Mouse (Mus musculus): ENCODE results near the gene Arid3a. TPM values are rescaled to one million over a fixed set of nuclear protein-coding genes. Genes with fewer than 3 reads are reported as not detected.

The Arid3a gene
- total RNA-seq, 2 experiments from 2014 or later, result 3.6 to 4.3 TPM

GRCm38 (mm10) chr10:79925785-79926490, 905 bp upstream of the Arid3a start:
- no peak for DNase-seq (ENCODE audit: low spot score in 2 of 2)

- peak in 1 of 2 experiments; percentile 53 for DNase-seq (ENCODE audit: low spot score in 2 of 2)
Observed at GRCm38 (mm10) chr10:79927324-79928029, 634 bp downstream of the Arid3a start.

- DNase-seq (ENCODE audit: low spot score in 2 of 2), result peak; percentile 40 to 61
Observed at GRCm38 (mm10) chr10:79928030-79928694, 1.3 kb downstream of the Arid3a start.

- DNase-seq (ENCODE audit: low spot score in 2 of 2), result no peak
Observed at GRCm38 (mm10) chr10:79928907-79929701, 2.3 kb downstream of the Arid3a start.

- DNase-seq (ENCODE audit: low spot score in 2 of 2), result no peak
Observed at GRCm38 (mm10) chr10:79929967-79930825, 3.4 kb downstream of the Arid3a start.

GRCm38 (mm10) chr10:79930826-79931186, 4.0 kb downstream of the Arid3a start:
- DNase-seq (ENCODE audit: low spot score in 2 of 2), result no peak

- DNase-seq (ENCODE audit: low spot score in 2 of 2), result no peak
Observed at GRCm38 (mm10) chr10:79931797-79932196, 5.0 kb downstream of the Arid3a start.

- no peak for DNase-seq (ENCODE audit: low spot score in 2 of 2)
Observed at GRCm38 (mm10) chr10:79932736-79933135, 5.9 kb downstream of the Arid3a start.

- DNase-seq (ENCODE audit: low spot score in 2 of 2), result no peak
Observed at GRCm38 (mm10) chr10:79933145-79933679, 6.4 kb downstream of the Arid3a start.

- no peak for DNase-seq (ENCODE audit: low spot score in 2 of 2)
Observed at GRCm38 (mm10) chr10:79933861-79934260, 7.0 kb downstream of the Arid3a start.

- peak; percentile 34 to 73 for DNase-seq (ENCODE audit: low spot score in 2 of 2)
Observed at GRCm38 (mm10) chr10:79934272-79934721, 7.5 kb downstream of the Arid3a start.

- no peak for DNase-seq (ENCODE audit: low spot score in 2 of 2)
Observed at GRCm38 (mm10) chr10:79934794-79935569, 8.1 kb downstream of the Arid3a start.

GRCm38 (mm10) chr10:79936284-79936910, 9.6 kb downstream of the Arid3a start:
- no peak for DNase-seq (ENCODE audit: low spot score in 2 of 2)

GRCm38 (mm10) chr10:79936911-79937441, 10.1 kb downstream of the Arid3a start:
- DNase-seq (ENCODE audit: low spot score in 2 of 2), result peak; percentile 82 to 86

GRCm38 (mm10) chr10:79937775-79938526, 11.1 kb downstream of the Arid3a start:
- DNase-seq (ENCODE audit: low spot score in 2 of 2), result no peak

GRCm38 (mm10) chr10:79940749-79941148, 13.9 kb downstream of the Arid3a start:
- DNase-seq (ENCODE audit: low spot score in 2 of 2), result no peak

- no peak for DNase-seq (ENCODE audit: low spot score in 2 of 2)
Observed at GRCm38 (mm10) chr10:79942988-79943387, 16.1 kb downstream of the Arid3a start.

GRCm38 (mm10) chr10:79943471-79943901, 16.6 kb downstream of the Arid3a start:
- no peak for DNase-seq (ENCODE audit: low spot score in 2 of 2)

Data from adrenal gland, adult 18-20 months (tissue).